Mouse (Mus musculus) kidney, postnatal 14 days (tissue): ENCODE results near the gene Ankrd6.
"Not testable (repeated sequence)": the region's sequence is repeated elsewhere in the genome, so short reads cannot be mapped to it uniquely, and the experiment has no call there.

Source experiments
- DNase-seq: peaks from one replicate; pipeline ENCODE4 v3.0.0; 2022; ENCODE audit warnings: mixed read lengths

Gene Ankrd6

DNA sequence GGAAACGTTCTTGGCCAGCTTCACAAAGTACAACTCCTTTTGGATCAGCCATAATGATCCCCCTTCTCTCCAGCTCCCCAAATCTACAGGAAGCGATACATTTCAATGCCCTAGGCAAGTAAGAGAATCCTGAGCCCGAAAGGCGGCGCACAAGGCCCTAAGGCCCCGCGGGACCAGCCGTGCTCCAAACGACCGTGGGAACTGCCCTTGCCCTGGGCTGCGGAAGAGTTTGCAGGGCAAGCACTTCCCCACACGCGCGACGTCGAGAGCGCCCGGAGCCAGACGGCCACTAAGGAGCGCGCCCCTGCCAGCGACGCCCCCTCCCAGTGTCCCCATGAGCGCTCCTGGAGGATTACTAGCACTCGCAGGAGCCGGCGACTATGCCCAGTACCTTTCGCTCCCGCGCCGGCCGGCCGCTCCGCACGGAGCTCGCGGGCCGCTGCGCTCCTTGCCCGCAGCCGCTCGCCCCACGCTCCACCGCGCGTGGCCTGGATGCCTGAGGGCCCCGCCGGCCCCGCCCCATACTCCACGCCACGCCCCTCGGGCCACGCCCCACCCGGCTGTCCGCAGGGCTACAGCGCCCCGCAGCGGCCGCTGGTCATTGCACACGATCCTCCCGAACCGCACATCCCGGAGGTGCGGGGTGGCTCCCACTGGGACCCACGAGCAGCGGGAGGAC is at the start of gene Ankrd6:
TSS of gene Ankrd6 (minus strand) at position 486 of the 679 bp plus-strand sequence.
- peak; percentile 78 for DNase-seq

DNA sequence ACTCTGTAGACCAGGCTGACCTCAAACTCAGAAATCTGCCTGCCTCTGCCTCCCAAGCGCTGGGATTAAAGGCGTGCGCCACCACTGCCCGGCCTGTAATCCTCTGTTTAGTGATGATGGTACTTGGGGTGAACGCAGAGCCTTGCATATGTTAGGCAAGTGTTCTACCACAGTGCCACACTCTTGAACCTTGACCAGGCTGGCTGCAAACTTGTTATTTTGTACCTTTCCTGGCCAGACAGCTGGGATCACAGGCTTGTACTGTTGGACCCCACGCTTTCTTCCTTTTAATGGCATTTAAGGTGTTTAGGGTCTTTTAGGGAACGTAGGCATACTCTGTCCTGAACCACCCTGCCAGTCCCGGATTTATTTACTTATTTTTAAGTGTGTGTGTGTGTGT is 48.4 kb upstream of the Ankrd6 start:
- peak; percentile 16 for DNase-seq

DNA sequence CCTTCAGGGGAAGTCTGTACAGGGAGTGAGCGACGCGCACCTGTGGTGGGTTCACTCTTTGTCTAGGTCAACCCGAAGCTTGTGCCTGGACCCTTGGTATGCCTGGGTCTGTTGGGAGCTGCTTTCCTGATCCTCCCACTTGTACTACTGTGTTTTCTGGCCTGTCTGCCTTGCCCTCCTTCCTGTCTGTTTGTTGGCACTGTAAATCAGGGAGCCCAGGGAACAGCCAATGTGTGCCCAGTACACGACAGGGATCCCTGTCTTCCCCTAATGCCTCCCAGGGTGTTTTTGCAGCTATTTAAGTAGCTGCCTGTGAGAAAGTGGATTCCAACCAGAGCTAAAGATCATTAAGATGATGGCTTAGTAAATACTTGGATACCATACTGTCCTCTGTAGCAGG is 46.9 kb upstream of the Ankrd6 start:
- DNase-seq, result no peak

DNA sequence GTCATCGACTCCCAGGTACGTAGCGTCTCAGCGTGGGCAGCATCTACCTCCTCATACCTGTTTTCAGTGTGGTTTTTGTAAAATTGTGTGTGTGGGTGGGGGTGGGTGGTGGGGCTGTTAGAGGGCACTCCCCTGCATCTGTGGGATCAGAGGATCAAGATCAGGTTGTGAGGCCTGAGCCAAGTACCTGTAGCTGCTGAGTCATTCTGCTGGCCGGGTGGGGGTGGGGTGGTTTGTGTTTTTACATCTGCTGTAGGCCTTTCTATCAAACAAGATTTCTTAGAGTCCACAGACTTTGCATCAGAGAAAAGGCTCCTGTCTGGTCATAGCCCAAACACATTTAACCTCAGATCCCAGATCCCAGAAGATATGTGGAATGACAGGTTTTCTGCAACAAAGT is 45.4 kb upstream of the Ankrd6 start:
- no peak for DNase-seq

DNA sequence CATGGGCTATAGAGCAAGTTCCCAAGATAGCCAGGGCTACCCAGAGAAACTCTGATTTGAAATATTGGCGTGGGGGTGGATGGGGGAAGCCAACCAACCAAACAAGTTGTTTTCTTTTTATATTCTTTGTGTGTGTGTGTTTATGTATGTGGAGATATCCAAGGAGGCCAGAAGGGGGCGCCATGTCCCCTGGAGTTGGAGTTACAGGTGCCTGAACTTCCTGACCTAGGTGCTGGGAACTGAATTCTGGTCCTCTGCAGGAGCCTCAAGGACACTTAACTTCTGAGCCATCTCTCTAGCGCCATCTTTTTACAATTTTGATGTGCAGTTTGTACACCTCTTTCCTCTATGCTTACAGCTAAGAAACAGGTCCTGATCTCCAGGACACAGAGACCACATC is 43.5 kb upstream of the Ankrd6 start:
- DNase-seq, result no peak

DNA sequence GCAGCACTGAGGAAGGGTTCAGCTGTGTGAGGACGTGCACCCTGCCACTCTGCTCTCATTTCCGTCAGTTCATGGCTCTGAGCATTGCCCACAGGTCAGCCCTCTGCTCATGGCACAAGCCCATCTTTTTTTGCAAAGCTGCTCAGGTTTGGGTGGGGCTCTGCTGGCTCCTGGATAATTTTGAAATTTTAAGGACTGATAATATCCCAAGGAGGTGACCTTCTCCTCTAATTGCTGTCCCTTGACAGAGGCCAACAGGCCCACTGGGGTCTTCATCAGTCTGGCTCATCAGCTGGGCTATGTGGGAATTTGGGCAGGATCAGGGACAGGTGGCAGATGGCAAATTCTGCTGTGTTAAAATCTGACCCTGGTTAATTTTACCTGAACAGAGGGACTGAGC is 38.7 kb upstream of the Ankrd6 start:
- DNase-seq, result no peak

DNA sequence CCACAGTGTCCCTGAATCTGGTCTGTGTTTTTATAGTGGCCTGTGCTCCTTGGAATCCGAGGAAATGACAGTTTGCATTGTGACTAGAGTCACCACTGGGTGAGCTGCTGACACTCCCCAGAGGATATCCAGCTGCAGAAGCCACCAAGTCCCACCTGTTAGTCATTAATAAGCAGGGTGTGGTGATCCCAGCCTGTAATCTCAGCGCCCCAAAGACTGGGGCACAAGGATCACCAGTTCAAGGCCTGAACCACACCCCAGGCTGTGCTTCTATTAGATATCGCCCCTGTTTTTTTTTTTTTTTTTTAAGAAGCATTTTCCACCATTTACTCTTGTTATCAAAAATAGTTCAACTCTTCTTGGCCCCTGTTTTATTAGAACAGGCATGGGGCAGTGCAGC is 36.4 kb upstream of the Ankrd6 start:
- no peak for DNase-seq

DNA sequence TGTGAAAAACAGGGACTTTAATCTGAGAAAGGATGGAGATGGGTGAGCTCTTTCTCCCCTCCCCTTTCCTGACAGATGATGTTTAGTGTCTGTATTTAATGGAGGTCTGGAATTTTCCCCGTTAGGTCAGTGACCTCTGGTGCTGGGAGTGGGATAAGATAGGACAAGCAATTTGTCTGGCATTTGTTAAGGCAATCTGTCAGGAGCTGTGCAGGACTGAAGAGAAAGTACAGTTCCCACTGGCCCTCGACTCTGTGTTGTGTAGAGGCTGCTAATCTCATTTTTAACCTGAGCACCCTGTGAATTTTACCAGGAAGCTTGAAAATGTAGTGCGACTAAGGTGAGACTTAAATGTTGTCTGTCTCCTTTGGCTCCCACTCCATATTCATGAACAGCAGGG is 35.0 kb upstream of the Ankrd6 start:
- no peak for DNase-seq

DNA sequence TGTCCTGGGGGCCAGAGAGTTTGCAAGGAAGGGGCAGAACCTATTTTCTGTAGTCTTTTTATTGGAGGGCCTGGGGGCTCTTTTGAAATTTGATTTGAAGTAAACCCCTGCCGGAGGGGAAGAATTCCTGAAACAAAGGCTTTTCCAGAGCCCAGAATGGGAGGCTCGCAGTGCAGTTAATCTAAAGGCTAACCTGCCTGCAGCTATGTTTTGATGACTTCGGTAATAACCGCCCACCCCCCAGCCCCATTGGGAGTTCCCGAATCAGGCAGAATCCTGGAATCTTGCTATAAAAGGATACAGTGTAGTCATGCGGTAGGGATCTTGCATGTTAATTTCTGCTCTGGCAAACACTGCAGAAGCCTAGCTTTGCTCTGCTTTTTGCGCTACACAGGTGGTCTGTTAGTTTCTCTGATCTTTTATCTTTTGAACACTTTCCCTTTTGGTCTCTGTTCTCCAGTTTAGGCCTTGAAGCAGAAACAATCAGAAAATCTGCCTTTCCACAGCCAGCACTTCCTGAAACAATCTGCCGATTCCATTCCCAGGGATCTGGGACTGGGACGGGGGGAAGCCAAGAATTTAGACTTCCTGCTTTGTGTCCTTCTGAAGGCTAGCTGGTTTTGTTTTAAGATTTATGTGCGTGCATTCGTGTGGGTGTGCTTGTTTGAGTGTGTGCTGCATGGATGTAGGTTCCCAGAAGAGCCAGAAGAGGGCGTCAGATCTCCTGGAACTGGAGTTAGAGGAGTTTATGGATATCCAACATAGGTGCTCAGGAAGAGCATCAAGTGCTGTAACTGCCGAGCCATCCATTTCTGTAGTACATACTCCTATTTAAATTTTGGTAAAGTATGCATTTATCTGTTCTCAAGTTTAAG is 34.4 kb upstream of the Ankrd6 start:
- DNase-seq, result peak; percentile 13

DNA sequence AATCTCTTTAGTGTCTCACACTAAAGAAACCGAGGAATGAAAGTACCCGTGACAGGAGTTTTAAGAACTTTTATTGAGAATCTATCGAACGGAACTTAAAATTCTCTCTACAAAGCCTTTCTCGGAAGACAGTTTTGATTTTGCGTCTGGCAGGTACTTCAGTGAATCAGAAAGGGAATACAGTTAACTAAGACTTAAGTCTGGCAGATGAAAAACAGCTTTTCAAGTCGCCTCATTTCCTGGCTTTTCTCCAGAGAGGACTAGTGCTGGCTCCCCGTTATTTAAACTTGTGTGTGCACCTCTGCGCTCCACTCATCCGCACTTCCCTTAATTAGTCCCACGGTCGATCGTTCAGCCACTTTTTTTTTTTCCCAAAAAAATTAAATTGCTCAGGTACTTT is 33.6 kb upstream of the Ankrd6 start:
- DNase-seq, result peak; percentile 10

DNA sequence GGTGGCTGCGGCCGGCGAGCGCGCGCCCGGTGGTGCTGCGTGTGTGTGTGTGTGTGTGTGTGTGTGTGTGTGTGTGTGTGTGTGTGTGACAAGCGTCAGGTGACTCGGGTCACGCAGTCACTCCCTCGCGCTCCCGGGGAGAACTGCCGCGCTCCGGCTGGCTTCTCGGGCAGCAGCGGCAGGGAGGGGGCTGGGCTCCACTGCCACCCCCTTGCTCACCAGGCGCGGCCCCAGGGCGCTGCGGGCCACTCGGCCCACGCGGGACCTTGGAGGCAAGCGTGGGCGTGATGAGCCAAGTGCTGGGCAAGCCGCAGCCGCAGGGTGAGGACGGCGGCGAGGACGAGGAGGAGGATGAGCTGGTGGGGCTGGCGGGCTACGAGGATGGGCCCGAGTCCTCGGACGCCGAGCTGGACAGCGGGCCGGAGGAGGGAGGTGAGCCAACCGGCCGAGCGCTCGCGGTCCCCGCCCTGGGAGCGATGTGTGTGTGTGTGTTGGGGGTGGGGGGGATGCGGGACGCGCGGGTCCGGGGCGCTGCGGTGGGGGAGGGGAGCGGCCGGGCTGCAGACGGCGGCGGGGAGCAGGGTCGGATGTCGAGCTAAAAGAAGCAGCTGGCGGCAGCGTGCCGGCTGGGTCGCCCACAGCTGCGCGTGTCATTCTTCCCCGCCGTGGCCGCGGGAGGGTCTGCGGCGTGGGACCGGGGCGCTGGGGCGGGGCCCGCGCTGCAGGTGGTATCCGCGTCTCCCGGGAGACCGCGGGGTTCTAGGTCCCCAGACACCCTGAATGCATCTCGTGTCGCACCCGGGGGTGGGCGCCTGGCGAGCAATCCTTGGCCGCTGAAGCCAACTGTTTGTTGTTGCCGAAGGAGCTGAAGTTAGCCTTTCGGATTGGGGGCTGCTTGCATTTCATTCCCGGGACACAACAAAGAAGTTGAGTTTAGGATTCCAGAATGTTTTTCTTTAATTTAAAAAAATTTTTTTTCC is 32.8 kb upstream of the Ankrd6 start:
- peak; percentile 80 for DNase-seq

DNA sequence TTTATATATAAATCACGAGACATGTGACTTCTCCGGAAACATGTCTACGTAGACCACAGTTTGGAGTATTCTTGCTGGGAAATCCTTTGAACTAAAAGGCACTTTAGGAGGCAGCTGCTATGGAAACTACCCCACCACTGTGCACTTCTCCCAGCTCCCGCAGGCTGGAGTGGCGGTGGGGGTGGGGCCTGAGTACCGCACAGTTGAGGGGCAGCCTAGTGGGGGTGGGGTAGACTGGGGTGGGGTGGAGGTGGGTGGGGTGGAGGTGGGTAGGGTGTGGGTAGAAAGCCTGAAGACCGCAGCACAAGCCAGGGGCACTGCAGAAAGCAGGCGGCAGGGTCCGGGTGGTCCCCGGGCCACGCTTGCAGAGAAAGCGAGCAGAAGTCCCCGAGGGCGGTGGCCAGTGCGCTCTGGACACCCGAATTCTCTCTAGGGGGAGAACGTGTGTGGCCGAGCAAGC is 32.1 kb upstream of the Ankrd6 start, which contains the start of gene Rragd:
TSS of gene Rragd (plus strand) at position 322 of the 460 bp plus-strand sequence.
- no peak for DNase-seq

DNA sequence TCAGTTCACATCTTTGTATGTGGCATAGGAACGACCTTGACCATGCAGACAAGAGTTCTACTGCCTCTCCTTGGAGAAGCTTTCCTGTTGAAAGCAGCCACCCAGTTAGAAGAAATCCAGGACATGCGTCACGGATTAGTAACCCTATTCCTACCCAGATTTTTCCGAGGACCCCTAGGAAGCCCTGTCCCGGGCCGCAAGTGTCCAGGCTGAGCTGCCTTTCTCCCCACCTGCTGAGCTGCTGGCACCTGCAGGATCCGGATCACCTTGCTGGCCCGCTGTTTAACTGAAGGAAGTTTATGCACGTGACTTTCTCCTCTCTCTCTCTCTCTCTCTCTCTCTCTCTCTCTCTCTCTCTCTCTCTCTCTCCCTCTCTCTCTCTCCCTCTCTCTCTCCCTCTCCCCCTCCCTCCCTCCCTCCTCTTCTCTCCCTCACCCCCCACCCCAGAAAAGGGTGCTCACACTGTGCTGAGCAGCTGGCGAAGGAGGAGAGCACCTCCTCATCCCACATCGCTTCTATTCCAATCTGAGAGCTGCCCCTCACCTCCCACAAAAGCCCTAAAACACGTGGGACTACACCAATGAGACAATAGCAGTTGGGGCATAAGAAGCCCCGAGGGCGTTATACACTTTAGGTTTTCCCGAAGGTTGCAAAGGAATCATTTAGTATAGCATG is 31.5 kb upstream of the Ankrd6 start:
- peak; percentile 48 for DNase-seq

DNA sequence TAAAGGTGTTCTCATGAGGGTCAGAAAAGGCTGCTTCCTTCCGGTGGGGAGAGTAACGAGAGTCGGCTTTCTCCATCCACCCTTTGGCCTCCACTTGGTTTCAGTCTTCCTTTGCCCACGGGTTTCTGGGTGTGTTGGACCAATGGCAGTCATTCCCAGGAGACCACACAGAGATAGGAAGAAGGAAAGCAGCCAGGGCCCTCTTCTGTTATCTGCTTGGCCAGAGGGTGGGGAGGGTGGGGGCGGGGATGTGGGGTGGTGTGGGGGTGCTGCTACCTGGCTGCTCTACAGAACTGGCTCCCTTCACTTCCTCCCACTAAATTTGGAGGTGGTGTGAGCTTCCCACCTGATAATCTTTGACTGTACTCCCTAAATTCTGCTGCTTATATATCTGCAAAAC is 31.0 kb upstream of the Ankrd6 start:
- DNase-seq, result no peak

DNA sequence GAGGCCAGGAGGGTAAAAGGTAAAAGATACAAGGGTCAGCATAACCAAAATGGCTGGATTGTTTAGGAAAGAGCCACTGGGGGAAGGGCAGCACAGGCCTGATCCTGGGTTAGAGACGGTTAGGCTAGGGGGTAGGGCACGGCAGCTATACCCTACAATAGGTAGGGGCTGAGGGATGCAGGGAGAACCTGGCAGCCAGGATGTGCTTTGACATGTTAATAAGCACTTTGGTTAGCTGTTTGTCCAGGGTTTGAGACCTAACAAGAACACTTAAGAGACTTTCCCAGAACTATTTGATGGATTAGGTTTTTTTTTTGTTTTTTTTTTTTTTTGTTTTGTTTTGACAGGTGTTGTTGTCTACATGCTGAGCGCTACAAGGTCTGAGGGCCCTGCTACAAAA is 29.4 kb upstream of the Ankrd6 start:
- DNase-seq, result no peak

DNA sequence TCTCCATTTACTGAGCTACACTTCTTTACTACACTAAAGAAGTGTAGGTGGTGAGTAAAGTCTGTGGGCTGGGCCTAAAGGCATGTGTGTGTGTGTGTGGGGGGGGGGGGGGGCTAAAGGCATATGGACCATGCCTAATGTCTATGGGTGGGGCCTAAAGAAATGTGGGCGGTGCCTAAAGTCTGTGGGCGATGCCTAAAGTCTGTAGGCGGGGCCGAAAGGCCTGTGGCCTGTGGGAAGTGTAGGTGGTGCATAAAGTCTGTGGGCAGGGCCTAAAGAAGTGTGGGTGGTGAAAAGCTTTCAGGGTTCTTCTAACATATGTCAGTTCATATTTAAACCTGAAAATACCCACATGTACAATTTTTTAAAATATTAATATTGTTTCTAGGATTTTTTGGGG is 26.7 kb upstream of the Ankrd6 start:
- no peak for DNase-seq

DNA sequence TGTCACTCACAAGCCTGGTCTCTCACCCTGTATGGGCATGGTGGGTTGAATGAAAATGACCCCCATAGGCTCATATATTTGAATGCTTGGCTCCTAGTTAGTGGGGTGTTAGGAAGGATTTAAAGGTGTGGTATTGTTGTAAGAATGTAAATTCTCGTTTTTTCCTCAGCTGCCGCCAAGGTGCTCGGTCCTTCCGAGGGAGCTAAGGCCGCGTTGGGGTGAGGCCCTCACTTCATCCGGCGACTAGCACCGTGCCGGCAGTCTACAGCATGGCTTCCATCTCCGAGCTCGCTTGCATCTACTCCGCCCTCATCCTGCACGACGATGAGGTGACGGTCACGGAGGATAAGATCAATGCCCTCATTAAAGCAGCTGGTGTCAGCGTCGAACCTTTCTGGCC is 14.0 kb upstream of the Ankrd6 start:
- not testable (repeated sequence) for DNase-seq

DNA sequence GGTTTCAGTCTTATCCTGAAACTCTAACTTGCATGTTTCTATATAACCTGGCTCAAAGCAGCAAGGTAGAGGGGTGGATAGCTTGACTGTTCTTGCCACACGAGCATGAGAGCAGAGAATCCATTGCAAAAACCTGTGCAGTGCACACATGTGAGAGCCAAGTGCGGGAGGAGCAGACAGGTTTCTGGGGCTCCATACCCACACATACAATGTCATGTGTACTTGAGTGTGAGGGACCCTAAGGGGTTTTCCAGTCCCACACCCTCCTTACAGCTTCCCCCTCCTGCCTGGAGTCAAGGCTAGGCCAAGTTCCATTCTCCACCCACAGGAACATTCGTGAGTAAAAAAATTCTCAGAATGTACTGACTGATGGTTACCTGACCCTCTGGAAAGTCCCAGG is 10.8 kb upstream of the Ankrd6 start:
- DNase-seq, result no peak

DNA sequence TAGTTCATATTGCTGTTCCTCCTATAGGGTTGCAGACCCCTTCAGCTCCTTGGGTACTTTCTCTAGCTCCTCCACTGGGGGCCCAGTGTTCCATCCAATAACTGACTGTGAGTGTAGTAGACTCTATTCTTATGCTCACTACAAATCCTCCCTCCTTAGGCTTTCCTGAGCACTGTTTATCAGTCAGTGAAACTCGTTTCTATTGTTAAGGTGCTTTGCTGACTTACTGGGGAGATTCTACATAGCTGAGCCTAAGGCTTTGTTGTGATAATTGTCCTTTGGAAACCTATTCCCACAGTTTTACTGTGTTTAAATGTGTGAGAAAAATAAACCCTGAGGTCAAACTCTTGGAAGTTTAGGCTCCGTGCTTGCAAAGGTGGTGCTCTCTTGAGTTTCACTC is 5.8 kb upstream of the Ankrd6 start:
- DNase-seq, result no peak

DNA sequence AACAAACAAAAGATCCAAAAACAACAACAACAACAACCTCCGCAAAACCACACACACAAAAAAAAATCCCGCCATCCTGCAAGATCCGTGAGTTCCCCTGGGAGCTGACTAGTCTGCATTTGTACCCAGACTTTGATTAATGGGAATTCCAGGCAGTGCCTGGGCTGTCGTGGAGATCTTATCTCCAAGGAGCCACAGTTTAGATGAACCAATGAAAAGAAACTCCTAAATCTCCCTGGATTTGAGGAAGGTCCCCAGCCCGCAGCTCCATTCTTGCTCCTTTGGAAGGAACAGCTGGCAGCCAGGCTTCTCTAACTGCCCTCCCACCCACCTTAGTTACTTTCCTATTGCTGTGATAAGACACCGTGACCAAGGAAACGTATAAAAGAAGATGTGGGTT is 2.0 kb upstream of the Ankrd6 start:
- DNase-seq, result no peak

DNA sequence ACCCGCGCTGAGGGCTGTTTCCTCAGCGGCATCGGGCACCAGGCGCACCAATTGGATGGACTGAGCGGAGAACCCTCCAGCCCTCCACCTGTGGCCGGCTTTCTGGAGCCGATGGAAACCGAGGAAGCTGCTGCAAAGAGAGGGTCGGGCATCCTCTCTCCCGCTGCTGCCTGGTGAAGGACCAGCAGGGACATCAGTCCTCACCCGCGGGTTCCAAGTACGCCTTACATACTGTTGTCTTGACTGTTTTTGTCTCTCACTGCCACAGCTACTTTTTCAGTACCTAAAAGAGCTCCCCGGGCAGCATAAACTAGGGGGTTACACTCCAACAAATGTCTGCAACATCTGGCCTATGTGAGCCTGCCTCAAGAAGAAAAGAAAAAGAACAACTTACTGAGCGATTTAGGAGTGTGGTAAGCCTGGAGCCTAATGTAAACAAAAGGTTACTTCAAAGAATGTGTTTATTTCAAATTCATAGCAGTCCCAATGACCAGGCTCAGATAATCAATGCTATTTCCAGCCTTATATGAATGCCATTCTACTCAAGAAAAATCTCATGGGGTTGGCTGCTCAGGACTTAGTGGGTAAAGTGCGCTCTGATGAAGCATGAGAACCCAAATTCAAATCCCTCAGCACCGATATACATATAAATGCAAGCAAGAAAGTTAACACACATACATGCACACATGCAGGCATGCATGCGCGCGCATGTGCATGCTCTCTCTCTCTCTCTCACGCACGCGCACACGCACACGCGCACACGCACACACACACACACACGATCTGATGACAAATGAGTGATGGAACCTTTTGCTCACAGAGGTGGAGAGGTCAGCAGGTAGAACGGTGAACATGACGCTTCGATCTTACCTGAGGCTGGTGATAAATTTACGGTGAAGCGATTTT is 647 bp upstream of the Ankrd6 start:
- no peak for DNase-seq
